Mouse (Mus musculus): ENCODE results near the gene Nat14.

Nat14 gene

GRCm38 (mm10) chr7:4947855-4948254, 26.0 kb downstream of the Nat14 start:
- in situ Hi-C loops (cut with MboI, MseI): no loop called here

- in situ Hi-C loops (cut with MboI, MseI): no loop called here
Measured at GRCm38 (mm10) chr7:4948386-4948785, 26.6 kb downstream of the Nat14 start.

- in situ Hi-C loops (cut with MboI, MseI): no loop called here
Measured at GRCm38 (mm10) chr7:4950561-4951342, 28.9 kb downstream of the Nat14 start.

- in situ Hi-C loops (cut with MboI, MseI): no loop called here
Measured at GRCm38 (mm10) chr7:4953815-4954445, 32.1 kb downstream of the Nat14 start.

GRCm38 (mm10) chr7:4957361-4957760, 35.5 kb downstream of the Nat14 start:
- in situ Hi-C loops (cut with MboI, MseI): no loop called here

GRCm38 (mm10) chr7:4963527-4963926, 41.7 kb downstream of the Nat14 start:
- in situ Hi-C loops (cut with MboI, MseI): no loop called here

GRCm38 (mm10) chr7:4964272-4964671, 42.4 kb downstream of the Nat14 start, which contains the start of gene Sbk2:
Gene Sbk2 (minus strand): TSS chr7:4964406.
- in situ Hi-C loops (cut with MboI, MseI): no loop called here

GRCm38 (mm10) chr7:4964988-4965387, 43.2 kb downstream of the Nat14 start:
- in situ Hi-C loops (cut with MboI, MseI): no loop called here

- in situ Hi-C loops (cut with MboI, MseI): loop anchor here (10.0 kb wide), 1 partner anchor 916 kb away; no protein-coding TSS in a partner anchor
Measured at GRCm38 (mm10) chr7:4971068-4971467, 49.2 kb downstream of the Nat14 start, which contains the start of gene Sbk3. Gene Sbk3 (minus strand): TSS chr7:4971168.

GRCm38 (mm10) chr7:4971710-4972109, 49.9 kb downstream of the Nat14 start:
- in situ Hi-C loops (cut with MboI, MseI): loop anchor here (10.0 kb wide), 1 partner anchor 917 kb away; no protein-coding TSS in a partner anchor

- in situ Hi-C loops (cut with MboI, MseI): loop anchor here (10.0 kb wide), 1 partner anchor 918 kb away; no protein-coding TSS in a partner anchor
Measured at GRCm38 (mm10) chr7:4972321-4973047, 50.7 kb downstream of the Nat14 start.
